Comparison of ENCODE assay signal across 22 mouse cellular contexts in the genomic region with DNA sequence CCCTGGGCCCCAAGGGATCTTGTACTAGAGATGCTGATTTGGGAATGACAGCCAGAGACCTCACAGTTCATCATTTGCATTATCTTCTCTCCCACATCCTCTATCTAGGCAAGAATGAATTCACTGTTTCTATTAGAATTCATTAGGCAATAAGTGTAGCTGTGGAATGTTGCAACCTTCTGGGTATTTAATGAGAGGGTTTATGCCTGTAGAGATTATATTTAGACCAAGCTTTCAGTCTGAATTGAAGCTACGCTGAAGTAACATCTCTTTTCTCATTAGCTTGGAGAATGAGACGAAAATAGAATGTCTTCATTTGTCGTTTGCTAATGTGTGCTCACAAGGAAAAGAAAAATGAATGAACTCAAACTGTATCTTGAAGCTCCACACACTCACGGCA. TPM values are rescaled to one million over a fixed set of nuclear protein-coding genes. Genes with fewer than 3 reads are reported as not detected.
DNase-seq lines count a peak whose midpoint lies in the region; ATAC-seq and TF ChIP-seq lines count a peak whose summit lies in the region.
"Had no signal": no experiment of that assay in that cellular context is flagged by ENCODE, and none has a peak within 500 bp of the region (broad histone marks: within the 10 kb centered on the region; RNA-seq: fewer than 3 reads in every experiment).

No protein-coding gene starts in this region.

- intact Hi-C loops in heart, adult 2 months (cut with DNase I), result no loop called here

- no peak for TF ChIP-seq POLR2A in cortical plate, adult 2 months (IDR thresholded peaks at IDR 0.05; ENCODE audit: extremely low read depth, insufficient read depth, low read length)
- TF ChIP-seq POLR2A in heart, adult 2 months (IDR thresholded peaks at IDR 0.05; ENCODE audit: insufficient read depth, low read depth, low read length), result no peak

- no peak for DNase-seq in forebrain, postnatal 0 days
- DNase-seq in hindbrain, postnatal 0 days (ENCODE audit: low spot score), result no peak
- DNase-seq in hindbrain, embryonic 11.5 days (ENCODE audit: low spot score), result no peak
- DNase-seq in midbrain, embryonic 14.5 days, result no peak
- no peak for DNase-seq in heart, adult 2 months
- DNase-seq: adrenal gland, postnatal 14 days; cerebellum, adult 2 months; cerebellum, postnatal 10 days; gastrocnemius, postnatal 14 days; heart, postnatal 36 days; kidney, adult 11 months had no signal

- H3K4me2 ChIP-seq in forebrain, postnatal 0 days (ENCODE audit: low read depth), result no peak overlapping the region
- H3K4me2 ChIP-seq in forebrain, embryonic 16.5 days (ENCODE audit: low read length), result no peak overlapping the region
- H3K4me2 ChIP-seq in hindbrain, postnatal 0 days (ENCODE audit: low read depth, low read length), result no peak overlapping the region
- H3K4me2 ChIP-seq in hindbrain, embryonic 11.5 days (replicated peaks; ENCODE audit: low read depth, low read length), result no peak overlapping the region
- no peak overlapping the region for H3K4me2 ChIP-seq in midbrain, embryonic 13.5 days (replicated peaks)
- no peak overlapping the region for H3K4me2 ChIP-seq in midbrain, embryonic 14.5 days (ENCODE audit: low read length)
- H3K4me2 ChIP-seq: embryonic facial prominence, embryonic 12.5 days; heart, embryonic 13.5 days; hindbrain, embryonic 15.5 days had no signal

- ATAC-seq in forebrain, postnatal 0 days, result peak; percentile 51; the same call in 1 of the 2 replicates
- ATAC-seq in forebrain, embryonic 16.5 days, result no peak
- ATAC-seq in hindbrain, postnatal 0 days, result no peak
- no peak for ATAC-seq in hindbrain, embryonic 11.5 days (ENCODE audit: low FRiP score)
- ATAC-seq in midbrain, embryonic 13.5 days, result no peak
- ATAC-seq in midbrain, embryonic 14.5 days (ENCODE audit: low FRiP score, low TSS enrichment), result no peak
- ATAC-seq: activated CD4-positive, CD25-positive, alpha-beta regulatory T cell, adult 4 months; Patski had no signal

- TF ChIP-seq EP300 in heart, adult 2 months (IDR thresholded peaks at IDR 0.05; ENCODE audit: insufficient read depth, low read depth, low read length), result no peak

- no peak for TF ChIP-seq CTCF in forebrain, postnatal 0 days (IDR thresholded peaks at IDR 0.05; ENCODE audit: low read depth)
- TF ChIP-seq CTCF in hindbrain, postnatal 0 days (IDR thresholded peaks at IDR 0.05; ENCODE audit: low read depth), result no peak
- no peak for TF ChIP-seq CTCF in cortical plate, adult 2 months (IDR thresholded peaks at IDR 0.05; ENCODE audit: extremely low read depth, insufficient read depth, low read length)
- no peak for TF ChIP-seq CTCF in heart, adult 2 months (IDR thresholded peaks at IDR 0.05)

- no peak overlapping the region for H3K27ac ChIP-seq in forebrain, postnatal 0 days (ENCODE audit: low read depth, low read length)
- H3K27ac ChIP-seq in forebrain, embryonic 16.5 days (ENCODE audit: low read length), result no peak overlapping the region
- H3K27ac ChIP-seq in hindbrain, postnatal 0 days, result peak overlapping the region; percentile 54; the same call in 1 of the 2 replicates
- H3K27ac ChIP-seq in hindbrain, embryonic 11.5 days (ENCODE audit: low read depth, low read length), result no peak overlapping the region
- 0 out of 2 replicates have a peak overlapping the region, but pooled peaks have one; percentile 20 for H3K27ac ChIP-seq in midbrain, embryonic 13.5 days
- no peak overlapping the region for H3K27ac ChIP-seq in midbrain, embryonic 14.5 days (replicated peaks; ENCODE audit: low read depth, low read length)
- H3K27ac ChIP-seq in cortical plate, adult 2 months (ENCODE audit: insufficient read depth, low read length), result 0 out of 2 replicates have a peak overlapping the region, but pooled peaks have one; percentile 9
- no peak overlapping the region for H3K27ac ChIP-seq in heart, adult 2 months
- H3K27ac ChIP-seq: embryonic facial prominence, embryonic 12.5 days; heart, embryonic 13.5 days; hindbrain, embryonic 15.5 days had no signal

- H3K27me3 ChIP-seq in forebrain, postnatal 0 days (ENCODE audit: insufficient read depth, low read length), result no peaks in the 10 kb centered on the region
- H3K27me3 ChIP-seq in forebrain, embryonic 16.5 days (replicated peaks; ENCODE audit: control insufficient read depth, insufficient read depth, low read length), result no peaks in the 10 kb centered on the region
- H3K27me3 ChIP-seq in hindbrain, postnatal 0 days (ENCODE audit: insufficient read depth, low read length), result no peaks in the 10 kb centered on the region
- no peaks in the 10 kb centered on the region for H3K27me3 ChIP-seq in hindbrain, embryonic 11.5 days (ENCODE audit: control insufficient read depth, insufficient read depth, low read length)
- H3K27me3 ChIP-seq in midbrain, embryonic 13.5 days, result no peaks in the 10 kb centered on the region
- H3K27me3 ChIP-seq in midbrain, embryonic 14.5 days (ENCODE audit: control insufficient read depth, insufficient read depth, low read length), result no peaks in the 10 kb centered on the region
- no peaks in the 10 kb centered on the region for H3K27me3 ChIP-seq in heart, adult 2 months (ENCODE audit: control insufficient read depth, insufficient read depth, low read length)
- H3K27me3 ChIP-seq: embryonic facial prominence, embryonic 12.5 days; heart, embryonic 13.5 days; hindbrain, embryonic 15.5 days had no signal

- no peaks in the 10 kb centered on the region for H3K79me2 ChIP-seq in heart, adult 2 months (replicated peaks; ENCODE audit: control insufficient read depth, insufficient read depth, low read length)

- no peaks in the 10 kb centered on the region for H3K36me3 ChIP-seq in forebrain, postnatal 0 days (ENCODE audit: insufficient read depth)
- H3K36me3 ChIP-seq in forebrain, embryonic 16.5 days (ENCODE audit: control insufficient read depth, insufficient read depth), result no peaks in the 10 kb centered on the region
- no peaks in the 10 kb centered on the region for H3K36me3 ChIP-seq in hindbrain, postnatal 0 days (ENCODE audit: insufficient read depth, low read length)
- H3K36me3 ChIP-seq in hindbrain, embryonic 11.5 days (ENCODE audit: control insufficient read depth, insufficient read depth, low read length), result no peaks in the 10 kb centered on the region
- no peaks in the 10 kb centered on the region for H3K36me3 ChIP-seq in midbrain, embryonic 13.5 days
- H3K36me3 ChIP-seq in midbrain, embryonic 14.5 days (ENCODE audit: control insufficient read depth, insufficient read depth, low read length), result no peaks in the 10 kb centered on the region
- no peaks in the 10 kb centered on the region for H3K36me3 ChIP-seq in heart, adult 2 months (ENCODE audit: control insufficient read depth, insufficient read depth, low read length)
- H3K36me3 ChIP-seq: embryonic facial prominence, embryonic 12.5 days; heart, embryonic 13.5 days; hindbrain, embryonic 15.5 days had no signal

- no peak overlapping the region for H3K9ac ChIP-seq in forebrain, postnatal 0 days
- H3K9ac ChIP-seq in forebrain, embryonic 16.5 days (replicated peaks; ENCODE audit: low read depth, low read length), result no peak overlapping the region
- no peak overlapping the region for H3K9ac ChIP-seq in hindbrain, postnatal 0 days (replicated peaks; ENCODE audit: low read length)
- H3K9ac ChIP-seq in hindbrain, embryonic 11.5 days (ENCODE audit: low read depth, low read length), result no peak overlapping the region
- no peak overlapping the region for H3K9ac ChIP-seq in midbrain, embryonic 13.5 days (replicated peaks)
- no peak overlapping the region for H3K9ac ChIP-seq in midbrain, embryonic 14.5 days (replicated peaks; ENCODE audit: low read length)
- H3K9ac ChIP-seq in heart, adult 2 months (ENCODE audit: low read depth, low read length), result no peak overlapping the region
- H3K9ac ChIP-seq: embryonic facial prominence, embryonic 12.5 days; heart, embryonic 13.5 days; hindbrain, embryonic 15.5 days had no signal

- H3K9me3 ChIP-seq in forebrain, postnatal 0 days (ENCODE audit: low read length), result no peaks in the 10 kb centered on the region
- H3K9me3 ChIP-seq in forebrain, embryonic 16.5 days (ENCODE audit: control insufficient read depth, low read length), result no peaks in the 10 kb centered on the region
- no peaks in the 10 kb centered on the region for H3K9me3 ChIP-seq in hindbrain, postnatal 0 days (ENCODE audit: low read length)
- no peaks in the 10 kb centered on the region for H3K9me3 ChIP-seq in hindbrain, embryonic 11.5 days (ENCODE audit: control insufficient read depth, low read length)
- no peaks in the 10 kb centered on the region for H3K9me3 ChIP-seq in midbrain, embryonic 13.5 days
- no peaks in the 10 kb centered on the region for H3K9me3 ChIP-seq in midbrain, embryonic 14.5 days (ENCODE audit: control insufficient read depth, low read length)
- H3K9me3 ChIP-seq: embryonic facial prominence, embryonic 12.5 days; heart, embryonic 13.5 days; hindbrain, embryonic 15.5 days had no signal

- H3K4me1 ChIP-seq in forebrain, postnatal 0 days (ENCODE audit: insufficient read depth), result peaks cover 9% of the 10 kb centered on the region; the same call in 1 of the 2 replicates
- H3K4me1 ChIP-seq in forebrain, embryonic 16.5 days (replicated peaks; ENCODE audit: control insufficient read depth, insufficient read depth, low read length), result peaks cover 5% of the 10 kb centered on the region; the same call in 1 of the 2 replicates
- H3K4me1 ChIP-seq in hindbrain, postnatal 0 days (ENCODE audit: insufficient read depth, low read length), result no peaks in the 10 kb centered on the region
- H3K4me1 ChIP-seq in hindbrain, embryonic 11.5 days (replicated peaks; ENCODE audit: control insufficient read depth, insufficient read depth, low read length), result no peaks in the 10 kb centered on the region
- no peaks in the 10 kb centered on the region for H3K4me1 ChIP-seq in midbrain, embryonic 13.5 days (replicated peaks)
- peaks cover 3% of the 10 kb centered on the region; the same call in 1 of the 2 replicates for H3K4me1 ChIP-seq in midbrain, embryonic 14.5 days (ENCODE audit: control insufficient read depth, insufficient read depth, low read length)
- peaks cover 8% of the 10 kb centered on the region for H3K4me1 ChIP-seq in cortical plate, adult 2 months (ENCODE audit: control insufficient read depth, insufficient read depth, low read length)
- H3K4me1 ChIP-seq in heart, adult 2 months (ENCODE audit: control insufficient read depth, insufficient read depth, low read length), result no peaks in the 10 kb centered on the region; the same call in 1 of the 2 replicates
- H3K4me1 ChIP-seq: embryonic facial prominence, embryonic 12.5 days; heart, embryonic 13.5 days; hindbrain, embryonic 15.5 days had no signal

- 52% methylated on average over 4 of the region's 4 CpGs for WGBS in forebrain, postnatal 0 days
- WGBS in forebrain, embryonic 16.5 days, result 65% methylated on average over 4 of the region's 4 CpGs
- 72% methylated on average over 4 of the region's 4 CpGs for WGBS in hindbrain, postnatal 0 days
- 91% methylated on average over 4 of the region's 4 CpGs for WGBS in hindbrain, embryonic 11.5 days
- 75% methylated on average over 4 of the region's 4 CpGs for WGBS in midbrain, embryonic 13.5 days
- WGBS in midbrain, embryonic 14.5 days, result 76% methylated on average over 4 of the region's 4 CpGs
- WGBS in heart, adult 2 months, result 71% methylated on average over 4 of the region's 4 CpGs

- no peak overlapping the region for H3K4me3 ChIP-seq in forebrain, postnatal 0 days (ENCODE audit: low read depth, low read length)
- H3K4me3 ChIP-seq in forebrain, embryonic 16.5 days (replicated peaks; ENCODE audit: low read length), result no peak overlapping the region
- H3K4me3 ChIP-seq in hindbrain, postnatal 0 days (ENCODE audit: low read length), result no peak overlapping the region
- no peak overlapping the region for H3K4me3 ChIP-seq in hindbrain, embryonic 11.5 days (ENCODE audit: low read depth, low read length)
- no peak overlapping the region for H3K4me3 ChIP-seq in midbrain, embryonic 13.5 days (replicated peaks)
- no peak overlapping the region for H3K4me3 ChIP-seq in midbrain, embryonic 14.5 days (replicated peaks; ENCODE audit: low read depth, low read length)
- no peak overlapping the region for H3K4me3 ChIP-seq in cortical plate, adult 2 months (ENCODE audit: insufficient read depth, low read length)
- no peak overlapping the region for H3K4me3 ChIP-seq in heart, adult 2 months
- H3K4me3 ChIP-seq: embryonic facial prominence, embryonic 12.5 days; heart, embryonic 13.5 days; hindbrain, embryonic 15.5 days had no signal

RNA-seq across cellular contexts. Expression of gene Slc1a2, which starts 8.1 kb away (rescaled TPM):
- total RNA-seq in forebrain, postnatal 0 days (2014; rRNA removed), result 77.1 and 82.0 TPM in 2 replicates
- polyA plus RNA-seq in forebrain, postnatal 0 days (2015; fragmentation: Nextera tagmentation; extraction: Ambion mirVana), result 8.0 and 18.4 TPM in 2 replicates
- polyA plus RNA-seq in forebrain, embryonic 16.5 days (2015; fragmentation: Nextera tagmentation; extraction: Ambion mirVana), result 9.6 and 11.0 TPM in 2 replicates
- 116 and 130 TPM in 2 replicates for total RNA-seq in hindbrain, postnatal 0 days (2014; rRNA removed)
- 21.9 and 23.9 TPM in 2 replicates for polyA plus RNA-seq in hindbrain, postnatal 0 days (2015; fragmentation: Nextera tagmentation; extraction: Ambion mirVana)
- polyA plus RNA-seq in hindbrain, embryonic 11.5 days (2014; fragmentation: Nextera tagmentation; extraction: Ambion mirVana), result 16.6 and 19.8 TPM in 2 replicates
- 20.5 and 26.1 TPM in 2 replicates for polyA plus RNA-seq in midbrain, embryonic 13.5 days (2015; fragmentation: Nextera tagmentation; extraction: Ambion mirVana)
- polyA plus RNA-seq in midbrain, embryonic 14.5 days (2014; fragmentation: Nextera tagmentation; extraction: Ambion mirVana), result 22.3 and 24.0 TPM in 2 replicates
- 765 and 784 TPM in 2 replicates for polyA plus RNA-seq in cortical plate, adult 2 months (2012; rRNA removed)
- total RNA-seq in heart, adult 2 months (2021), result under 1 TPM; 0.29 to 0.50 TPM
- polyA plus RNA-seq in heart, adult 2 months (2012; rRNA removed), result 0.12 and 0.76 TPM in 2 replicates
- total RNA-seq: common myeloid progenitor, adult 5-6 weeks; MEL had no signal
- polyA plus RNA-seq: activated CD4-positive, CD25-positive, alpha-beta regulatory T cell, adult 4 months; C2C12 had no signal

Comparison
In these comparisons a context has a peak if more than half of its experiments do, and no peak if none do; other contexts are left out.
1. H3K27ac ChIP-seq: peak in hindbrain, postnatal 0 days (single experiment), midbrain, embryonic 13.5 days (single experiment) and cortical plate, adult 2 months (single experiment); none in forebrain, postnatal 0 days (single experiment), forebrain, embryonic 16.5 days (single experiment), hindbrain, embryonic 11.5 days (single experiment), midbrain, embryonic 14.5 days (single experiment) and heart, adult 2 months (single experiment).
2. RNA of gene Slc1a2, which starts 8.1 kb away (polyA plus RNA-seq): 765 to 784 TPM in cortical plate, adult 2 months; 22.3 to 24.0 TPM in midbrain, embryonic 14.5 days, 21.9 to 23.9 TPM in hindbrain, postnatal 0 days, 20.5 to 26.1 TPM in midbrain, embryonic 13.5 days, 16.6 to 19.8 TPM in hindbrain, embryonic 11.5 days, 8.0 to 18.4 TPM in forebrain, postnatal 0 days, 9.6 to 11.0 TPM in forebrain, embryonic 16.5 days and 0.12 to 0.76 TPM in heart, adult 2 months; every median in the first group is over 10 times any median in the second.